7 mouse cellular contexts compared by ENCODE assay signal in the genomic region with DNA sequence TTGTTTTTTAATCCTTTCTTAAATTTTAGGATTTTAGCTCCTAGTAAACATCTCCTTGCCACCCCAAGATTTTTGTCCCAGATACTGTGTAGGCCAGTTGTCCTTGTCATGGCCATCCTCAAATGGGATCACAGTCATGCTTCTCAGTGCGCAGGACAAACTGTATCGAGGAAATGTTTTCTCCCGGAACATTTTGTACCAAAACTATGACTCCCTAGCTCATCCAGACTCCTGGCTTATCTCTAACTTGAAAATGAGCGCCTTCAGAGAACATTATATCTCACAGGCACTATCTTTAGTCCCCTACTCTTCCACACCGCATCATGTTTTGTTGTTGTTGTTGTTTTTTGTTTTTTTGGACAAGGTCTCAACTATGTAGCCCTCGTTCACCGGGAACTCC. TPM values are rescaled to one million over a fixed set of nuclear protein-coding genes. Genes with fewer than 3 reads are reported as not detected.
DNase-seq lines count a peak whose midpoint lies in the region; ATAC-seq and TF ChIP-seq lines count a peak whose summit lies in the region.

No protein-coding gene starts in this region.

- no peak for TF ChIP-seq CTCF in C2C12 (IDR thresholded peaks at IDR 0.05; ENCODE audit: control insufficient read depth, insufficient read depth, insufficient read length)
- no peak for TF ChIP-seq CTCF in G1E (IDR thresholded peaks at IDR 0.05; ENCODE audit: low read depth, low read length)

- H3K4me1 ChIP-seq in G1E (ENCODE audit: insufficient read depth, low read depth, low read length), result peaks cover 43% of the 10 kb centered on the region
- peaks cover 16% of the 10 kb centered on the region for H3K4me1 ChIP-seq in heart, embryonic 16.5 days (ENCODE audit: control insufficient read depth, insufficient read depth, low read length)

- peaks cover 37% of the 10 kb centered on the region for H3K79me3 ChIP-seq in C2C12 (ENCODE audit: low read depth)

- ATAC-seq in G1E (ENCODE audit: extremely low read depth, insufficient number of reproducible peaks, low FRiP score, poor library complexity, severe bottlenecking), result no peak
- no peak for ATAC-seq in heart, embryonic 16.5 days (replicated peaks; ENCODE audit: extremely low read depth, insufficient read depth, low FRiP score)

- H3K4me3 ChIP-seq in C2C12 (ENCODE audit: insufficient read depth, poor library complexity, severe bottlenecking), result peak overlapping the region; percentile 86
- peak overlapping the region; percentile 83 for H3K4me3 ChIP-seq in G1E (ENCODE audit: low read depth, low read length)
- peak overlapping the region; percentile 100 for H3K4me3 ChIP-seq in heart, embryonic 16.5 days (ENCODE audit: low read length)

- no peaks in the 10 kb centered on the region for H3K9me3 ChIP-seq in G1E (replicated peaks)
- no peaks in the 10 kb centered on the region for H3K9me3 ChIP-seq in heart, embryonic 16.5 days (replicated peaks; ENCODE audit: control insufficient read depth, low read length)

- H3K36me3 ChIP-seq in C2C12 (ENCODE audit: control insufficient read depth, insufficient read depth) (no peaks in the 10 kb centered on the region), G1E (replicated peaks) (peaks cover 47% of the 10 kb centered on the region)
- H3K36me3 ChIP-seq in heart, embryonic 16.5 days (ENCODE audit: control insufficient read depth, insufficient read depth), result peaks cover 7% of the 10 kb centered on the region

- peak overlapping the region; percentile 99 for H3K9ac ChIP-seq in heart, embryonic 16.5 days (ENCODE audit: low read length)

- no peak for DNase-seq in G1E (ENCODE audit: low spot score)
- peak; percentile 14 for DNase-seq in lung, postnatal 25 days (ENCODE audit: low spot score)
- DNase-seq in thymus, postnatal 10 days (ENCODE audit: low spot score in 2 of 2), result no peak
- no peak for DNase-seq in adrenal gland, adult 18-20 months (ENCODE audit: low spot score in 2 of 2)
- no peak for DNase-seq in spleen, postnatal 4 days (ENCODE audit: low spot score in 2 of 2)

- H3K27ac ChIP-seq in heart, embryonic 16.5 days (ENCODE audit: low read length), result peak overlapping the region; percentile 96

- peak overlapping the region; percentile 56 for H3ac ChIP-seq in C2C12 (ENCODE audit: control insufficient read depth, insufficient read length, low read depth)

- H3K27me3 ChIP-seq in C2C12 (ENCODE audit: control insufficient read depth, insufficient read depth, insufficient read length) (no peaks in the 10 kb centered on the region), G1E (ENCODE audit: insufficient read depth, low read length) (no peaks in the 10 kb centered on the region)
- no peaks in the 10 kb centered on the region for H3K27me3 ChIP-seq in heart, embryonic 16.5 days (ENCODE audit: control insufficient read depth, insufficient read depth, low read length)

- peaks cover 41% of the 10 kb centered on the region for H3K79me2 ChIP-seq in C2C12 (ENCODE audit: control insufficient read depth, insufficient read depth)

- 25% methylated on average over 7 of the region's 7 CpGs for WGBS in heart, embryonic 16.5 days

- H3K4me2 ChIP-seq in heart, embryonic 16.5 days (ENCODE audit: low read depth, low read length), result peak overlapping the region; percentile 81

TF ChIP-seq in C2C12, 6 proteins besides CTCF, POLR2A, EP300 and RAD21:
- TF ChIP-seq MYOD1 (IDR thresholded peaks at IDR 0.05; ENCODE audit: control insufficient read depth, insufficient read length, low read depth) (no peak), USF1 (IDR thresholded peaks at IDR 0.05; ENCODE audit: low read depth) (no peak), MAX (IDR thresholded peaks at IDR 0.05) (no peak)

RNA-seq across cellular contexts. Expression of gene Zfp410, which starts 0.6 kb away (rescaled TPM):
- polyA plus RNA-seq in C2C12 (2012; fragmentation: generic; extraction: Trizol), result 23.5 TPM
- total RNA-seq in G1E (2014; fragmentation: Nextera tagmentation), result 99.2 and 113 TPM in 2 replicates
- 115 and 118 TPM in 2 replicates for total RNA-seq in G1E (2017)
- polyA plus RNA-seq in G1E (2012), result 2.9 and 4.0 TPM in 2 replicates
- polyA plus RNA-seq in heart, embryonic 16.5 days (2015; fragmentation: Nextera tagmentation; extraction: Ambion mirVana), result 54.0 and 54.5 TPM in 2 replicates
- total RNA-seq in adrenal gland, adult 18-20 months (2021), result 10 to 100 TPM; 31.9 to 40.8 TPM

RNA-seq across cellular contexts. Expression of gene Ptgr2, which starts 31.0 kb away (rescaled TPM):
- 13.3 TPM for polyA plus RNA-seq in C2C12 (2012; fragmentation: generic; extraction: Trizol)
- 59.6 and 71.3 TPM in 2 replicates for total RNA-seq in G1E (2014; fragmentation: Nextera tagmentation)
- 152 and 184 TPM in 2 replicates for total RNA-seq in G1E (2017)
- polyA plus RNA-seq in G1E (2012), result 5.5 and 10.1 TPM in 2 replicates
- polyA plus RNA-seq in heart, embryonic 16.5 days (2015; fragmentation: Nextera tagmentation; extraction: Ambion mirVana), result 98.0 and 103 TPM in 2 replicates
- total RNA-seq in adrenal gland, adult 18-20 months (2021), result 100 to 1,000 TPM in 1 of 2 experiments, 10 to 100 TPM in 1; 82.5 to 110 TPM

RNA-seq across cellular contexts. Expression of gene Coq6, which starts 45.5 kb away (rescaled TPM):
- polyA plus RNA-seq in C2C12 (2012; fragmentation: generic; extraction: Trizol), result 32.7 TPM
- total RNA-seq in G1E (2014; fragmentation: Nextera tagmentation), result 27.5 and 41.3 TPM in 2 replicates
- 20.7 and 29.2 TPM in 2 replicates for total RNA-seq in G1E (2017)
- polyA plus RNA-seq in G1E (2012), result 12.7 and 20.7 TPM in 2 replicates
- 94.2 and 95.2 TPM in 2 replicates for polyA plus RNA-seq in heart, embryonic 16.5 days (2015; fragmentation: Nextera tagmentation; extraction: Ambion mirVana)
- total RNA-seq in adrenal gland, adult 18-20 months (2021), result 10 to 100 TPM; 67.4 to 80.8 TPM

RNA-seq across cellular contexts. Expression of gene Fam161b, which starts 45.6 kb away (rescaled TPM):
- 0.50 TPM for polyA plus RNA-seq in C2C12 (2012; fragmentation: generic; extraction: Trizol)
- total RNA-seq in G1E (2014; fragmentation: Nextera tagmentation), result 2.9 and 3.3 TPM in 2 replicates
- total RNA-seq in G1E (2017), result 3.5 and 4.3 TPM in 2 replicates
- polyA plus RNA-seq in G1E (2012), result 0.25 and 0.44 TPM in 2 replicates
- 8.1 and 8.2 TPM in 2 replicates for polyA plus RNA-seq in heart, embryonic 16.5 days (2015; fragmentation: Nextera tagmentation; extraction: Ambion mirVana)
- total RNA-seq in adrenal gland, adult 18-20 months (2021), result 1 to 10 TPM; 3.2 to 4.5 TPM
